ENCODE assay signal across 17 mouse cellular contexts in genomic region chr16:91833981-91834380, GRCm38 (mm10).
"Had no signal": no experiment of that assay in that cellular context is flagged by ENCODE, and none has a peak within 500 bp of the region (broad histone marks: within the 10 kb centered on the region; RNA-seq: fewer than 3 reads in every experiment).

No protein-coding gene starts in this region.

- ATAC-seq: lung, postnatal 0 days; midbrain, embryonic 13.5 days; midbrain, embryonic 15.5 days had no signal

- H3K4me1 ChIP-seq: lung, embryonic 15.5 days had no signal

- H3K4me3 ChIP-seq: lung, embryonic 15.5 days; megakaryocyte, embryonic 14.5 days; midbrain, embryonic 13.5 days; midbrain, embryonic 15.5 days; neural tube, embryonic 12.5 days; stomach, embryonic 15.5 days had no signal

- H3K9ac ChIP-seq: liver, embryonic 14.5 days; lung, embryonic 15.5 days; midbrain, embryonic 13.5 days; midbrain, embryonic 15.5 days; neural tube, embryonic 12.5 days; stomach, embryonic 15.5 days had no signal

- DNase-seq: lung, adult 2 months; lung, postnatal 14 days; lung, postnatal 36 days; right cerebral cortex, postnatal 14 days; thymus, adult 2 months; thymus, postnatal 25 days had no signal

- H3K27me3 ChIP-seq: lung, embryonic 15.5 days; midbrain, embryonic 13.5 days; midbrain, embryonic 15.5 days; neural tube, embryonic 12.5 days; stomach, embryonic 15.5 days had no signal

- H3K4me2 ChIP-seq: lung, embryonic 15.5 days; midbrain, embryonic 11.5 days; midbrain, embryonic 13.5 days; midbrain, embryonic 15.5 days; neural tube, embryonic 12.5 days; stomach, embryonic 15.5 days had no signal

- H3K27ac ChIP-seq: liver, embryonic 14.5 days; lung, embryonic 15.5 days; macrophage; midbrain, embryonic 13.5 days; midbrain, embryonic 15.5 days; neural tube, embryonic 12.5 days; stomach, embryonic 15.5 days; stomach, postnatal 0 days had no signal

- H3K9me3 ChIP-seq: lung, embryonic 15.5 days; midbrain, embryonic 13.5 days; midbrain, embryonic 15.5 days; neural tube, embryonic 12.5 days; stomach, embryonic 15.5 days had no signal
